Mouse (Mus musculus) T-helper 2 cell (primary cell): ENCODE measurements around the gene Kdm2b.

Source experiments
- in situ Hi-C: fragments of 300-600 bp; cut with MboI, MseI; formaldehyde crosslinking; loops from one replicate; pipeline ENCODE4 v1.15.1; 2025; ENCODE audit warnings: high pct_unique_total_duplicates

The Kdm2b gene

DNA sequence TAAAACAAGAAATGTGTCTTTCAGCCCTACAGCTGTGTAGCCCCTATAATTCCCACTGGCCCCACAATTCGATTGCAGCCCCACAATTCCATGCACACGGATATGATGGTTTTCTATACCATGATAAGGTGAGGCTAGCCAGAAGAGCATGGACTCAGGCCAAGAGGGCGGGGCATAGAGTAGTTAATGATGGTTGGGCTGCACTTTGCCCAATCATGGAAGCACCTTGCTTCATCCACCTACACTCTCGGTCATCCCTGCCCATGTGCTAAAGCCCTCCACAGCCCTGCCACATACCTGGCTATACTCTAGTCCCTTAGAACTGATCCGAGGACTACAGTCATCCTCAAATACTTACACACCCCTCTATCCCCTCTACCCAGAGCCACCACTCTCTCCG, 61.9 kb downstream of the Kdm2b start:
- in situ Hi-C loops, result no loop called here

DNA sequence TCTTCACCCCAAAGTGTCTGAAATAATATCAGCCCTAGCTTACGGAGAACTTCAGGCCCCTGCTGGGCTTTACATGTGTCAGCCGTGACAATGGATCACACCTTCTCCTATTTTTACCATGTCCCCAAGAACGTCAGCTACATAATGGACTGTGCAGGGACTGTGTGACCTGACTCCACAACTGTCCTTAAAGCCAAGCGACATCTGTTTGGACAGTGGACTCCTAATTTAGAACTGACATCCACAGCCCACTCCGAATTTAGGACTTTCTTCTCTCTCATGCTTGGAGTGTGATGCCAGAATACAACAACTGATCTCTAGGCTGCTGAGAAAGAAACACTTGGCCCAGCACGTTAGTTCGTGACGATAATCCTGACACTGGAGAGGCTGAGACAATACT, 62.5 kb downstream of the Kdm2b start:
- in situ Hi-C loops, result no loop called here

DNA sequence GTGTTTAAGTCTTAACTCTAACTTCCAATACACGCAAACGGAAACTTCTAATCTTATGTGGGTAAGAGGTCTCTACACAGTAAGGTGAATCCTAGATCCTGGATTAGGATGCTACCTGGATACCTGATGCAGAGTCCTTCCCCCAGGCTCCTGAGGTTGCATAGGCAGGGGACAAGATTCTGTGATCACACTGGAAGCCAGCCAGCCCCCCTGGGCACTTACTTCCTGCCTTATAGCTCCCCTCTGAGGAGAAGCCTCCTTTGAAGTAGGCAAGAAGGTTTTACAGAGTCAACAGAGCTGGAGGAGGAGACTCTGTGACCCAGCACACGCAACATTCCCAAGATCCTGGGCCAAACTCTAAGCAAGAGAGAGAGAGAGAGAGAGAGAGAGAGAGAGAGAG, 63.3 kb downstream of the Kdm2b start:
- in situ Hi-C loops, result no loop called here

DNA sequence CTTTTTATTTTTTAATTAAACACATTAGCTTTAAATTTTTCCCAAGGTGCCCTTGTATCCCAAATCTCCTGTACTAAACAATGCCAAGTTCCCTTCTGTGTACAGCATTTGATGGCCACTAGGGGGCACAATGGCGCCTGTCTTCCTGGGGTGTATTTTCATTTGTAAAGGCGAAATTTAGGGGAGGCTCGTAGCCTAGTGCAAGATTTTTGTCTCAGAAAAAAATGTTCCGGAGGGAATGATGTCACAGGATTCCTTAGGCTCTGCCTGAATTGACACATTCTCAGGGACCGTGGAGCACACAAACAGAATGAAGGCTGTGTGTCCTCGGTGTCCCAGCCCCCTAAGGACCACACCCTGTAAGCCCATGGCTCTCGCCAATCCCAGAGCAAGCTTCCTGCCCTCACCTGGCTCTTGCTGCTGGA, 64.1 kb downstream of the Kdm2b start:
- in situ Hi-C loops, result no loop called here

DNA sequence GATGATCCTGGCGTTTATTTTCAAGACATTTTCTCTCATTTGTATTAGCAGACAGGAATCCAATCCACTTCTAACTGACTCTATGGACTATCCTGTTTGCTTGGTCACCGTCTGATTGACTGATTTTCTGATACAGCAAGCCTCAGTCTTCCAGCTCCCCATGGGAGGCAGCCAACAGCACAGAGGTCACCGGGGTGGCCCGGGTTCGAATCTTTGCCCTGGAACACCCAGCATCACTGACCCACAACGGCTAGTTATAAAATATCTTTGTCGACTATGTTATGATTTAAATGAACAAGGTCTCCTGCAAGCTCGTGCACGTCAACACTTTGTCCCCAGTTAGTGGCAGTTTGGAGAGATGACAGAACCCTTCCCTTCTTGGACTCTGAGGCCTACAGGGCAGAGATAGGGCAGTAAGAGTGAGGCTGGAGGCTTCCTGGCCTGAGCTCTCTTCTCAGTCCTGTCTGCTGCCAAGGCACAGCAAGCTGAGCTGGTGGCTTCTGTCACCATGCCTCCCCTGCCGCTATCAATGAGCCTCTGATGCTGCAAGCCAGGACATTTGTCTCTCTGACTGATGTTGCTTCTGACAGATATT, 65.7 kb downstream of the Kdm2b start:
- in situ Hi-C loops, result no loop called here

DNA sequence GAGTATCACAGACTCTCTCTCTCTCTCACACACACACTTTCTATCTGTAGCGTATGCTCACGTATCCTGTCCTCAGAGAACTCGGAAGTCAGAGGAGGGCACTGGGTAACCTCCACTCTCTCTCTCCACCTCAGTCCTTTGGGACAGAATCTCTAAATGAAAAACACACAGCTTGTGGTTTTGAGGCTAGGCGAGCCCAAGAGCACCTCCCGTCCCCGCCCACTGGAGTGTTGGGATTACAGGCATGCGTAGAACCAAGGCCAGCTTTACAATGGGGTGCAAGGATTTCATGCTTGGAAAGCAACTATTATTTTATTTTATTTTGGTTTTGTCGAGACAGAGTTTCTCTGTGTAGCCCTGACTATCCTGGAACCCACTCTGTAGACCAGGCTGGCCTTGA, 67.7 kb downstream of the Kdm2b start:
- in situ Hi-C loops, result no loop called here

DNA sequence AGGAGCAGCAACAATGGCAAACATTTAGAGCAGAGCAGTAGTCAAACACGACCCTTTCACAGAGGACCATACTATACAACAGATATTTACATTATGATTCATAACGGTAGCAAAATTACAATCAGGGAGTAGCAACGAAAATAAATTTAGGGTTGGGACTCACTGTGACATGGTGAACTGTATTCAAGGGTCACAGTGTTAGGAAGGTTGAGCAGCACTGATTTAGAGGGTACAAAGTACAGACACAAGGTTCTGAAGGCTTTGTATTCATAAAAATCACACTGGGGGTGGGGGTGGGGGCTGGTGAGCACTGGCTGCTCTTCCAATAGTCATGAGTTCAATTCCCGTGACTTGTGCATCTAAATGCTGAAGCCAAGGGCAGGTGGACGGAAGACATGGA, 69.1 kb downstream of the Kdm2b start:
- in situ Hi-C loops, result no loop called here

DNA sequence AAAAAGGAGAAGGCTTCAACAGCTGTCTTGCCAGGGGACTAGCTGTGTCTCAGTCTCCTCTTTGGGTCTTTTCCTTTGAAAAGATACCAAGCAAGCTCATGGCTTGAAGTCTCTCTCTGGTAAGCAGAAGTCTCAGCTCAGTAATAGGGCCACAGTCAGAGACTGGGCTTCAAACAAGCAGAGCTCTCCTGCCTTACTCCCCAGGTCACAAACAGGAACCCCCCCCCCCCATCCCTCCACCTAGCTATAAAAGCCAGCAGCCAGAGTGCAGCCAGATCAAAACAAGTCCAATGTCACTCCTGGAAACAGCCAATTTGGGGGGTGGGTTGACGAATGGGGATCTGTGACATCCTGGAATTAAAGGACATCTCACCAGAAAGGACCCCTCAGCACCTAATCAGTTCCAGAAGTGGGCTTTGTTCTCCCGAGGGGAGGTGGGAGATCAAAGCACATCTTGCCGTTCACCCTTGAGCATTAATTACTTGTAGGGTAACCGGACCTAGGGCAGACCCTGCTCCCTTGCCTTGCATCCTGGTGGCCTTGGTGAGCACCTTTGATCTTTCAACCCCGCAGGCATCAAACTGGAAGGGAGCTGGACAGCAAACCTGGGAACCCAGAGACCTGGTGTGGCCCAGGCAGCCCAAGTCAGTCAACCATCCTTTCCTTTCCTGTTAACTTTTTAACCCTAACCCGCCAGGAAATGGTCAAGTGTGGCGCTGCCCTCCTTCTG, 71.5 kb downstream of the Kdm2b start:
- in situ Hi-C loops, result no loop called here

DNA sequence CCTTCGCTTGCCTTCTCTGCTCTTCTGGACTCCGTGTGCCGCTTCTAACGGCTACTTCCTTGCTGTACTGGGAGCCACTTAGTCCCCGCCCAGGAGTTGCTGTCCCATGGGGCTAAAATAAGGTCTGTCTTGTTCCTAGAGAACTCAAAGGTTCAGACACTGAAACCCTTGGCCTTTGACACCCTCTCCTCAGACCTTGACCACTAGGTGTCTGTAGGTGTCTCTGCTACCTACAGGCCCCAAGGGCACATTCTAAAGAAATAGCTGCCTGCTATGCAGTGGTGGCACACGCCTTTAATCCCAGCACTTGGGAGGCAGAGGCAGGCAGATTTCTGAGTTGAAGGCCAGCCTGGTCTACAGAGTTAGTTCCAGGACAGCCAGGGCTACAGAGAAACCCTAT, 73.5 kb downstream of the Kdm2b start:
- in situ Hi-C loops, result no loop called here

DNA sequence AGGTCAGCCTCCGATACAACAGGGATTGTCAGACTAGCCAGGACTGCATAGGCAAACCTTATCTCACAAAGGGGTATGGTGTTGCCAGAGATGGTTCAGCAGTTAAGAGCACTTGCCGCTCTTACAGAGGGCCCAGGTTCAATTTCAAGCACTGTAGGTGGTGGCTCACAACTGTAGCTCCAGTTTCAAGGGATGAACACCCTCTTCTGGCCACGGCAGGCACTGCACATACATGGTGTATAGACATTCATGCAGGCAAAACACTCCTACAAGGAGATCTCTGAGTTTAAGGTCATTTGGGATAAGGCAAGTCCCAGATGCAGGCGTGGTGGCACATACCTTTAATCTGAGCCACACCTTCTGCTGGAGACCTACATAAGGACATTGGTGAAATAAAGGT, 76.8 kb downstream of the Kdm2b start:
- in situ Hi-C loops, result no loop called here

DNA sequence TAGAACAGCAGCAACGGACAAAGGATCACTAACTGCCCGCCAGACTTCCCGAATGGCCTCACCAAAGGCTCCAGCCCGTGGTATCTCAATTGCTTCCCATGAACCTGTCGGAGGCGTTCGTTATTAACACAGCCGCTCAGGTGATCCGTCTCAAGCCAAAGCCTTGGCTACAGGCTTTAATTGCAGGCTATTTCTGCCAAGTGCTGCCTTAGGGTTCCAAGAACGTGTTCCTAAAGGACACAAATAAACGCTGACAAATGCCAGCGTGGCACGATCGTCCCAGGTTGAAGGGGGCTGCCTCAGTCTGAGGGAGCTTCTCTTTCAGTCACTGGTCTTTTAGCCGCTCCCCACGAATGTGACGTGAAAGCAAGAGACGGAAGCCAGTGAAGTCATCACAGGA, 80.1 kb downstream of the Kdm2b start:
- in situ Hi-C loops, result no loop called here

DNA sequence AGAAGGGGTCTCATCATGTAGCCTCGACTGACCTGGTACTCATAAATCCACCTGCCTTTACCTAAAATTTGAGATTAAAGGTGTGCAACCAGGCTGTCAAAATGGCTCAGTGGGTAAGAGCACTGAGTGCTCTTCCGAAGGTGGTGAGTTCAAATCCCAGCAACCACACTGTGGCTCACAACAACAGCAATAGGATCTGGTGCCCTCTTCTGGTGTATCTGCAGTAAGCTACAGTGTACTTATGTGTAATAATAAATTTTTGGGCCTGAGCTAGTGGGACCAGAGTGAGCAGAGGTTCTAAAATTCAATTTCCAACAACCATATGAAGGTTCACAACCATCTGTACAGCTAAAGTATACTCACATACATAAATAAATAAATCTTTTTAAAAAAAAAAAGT, 81.6 kb downstream of the Kdm2b start:
- in situ Hi-C loops, result no loop called here

DNA sequence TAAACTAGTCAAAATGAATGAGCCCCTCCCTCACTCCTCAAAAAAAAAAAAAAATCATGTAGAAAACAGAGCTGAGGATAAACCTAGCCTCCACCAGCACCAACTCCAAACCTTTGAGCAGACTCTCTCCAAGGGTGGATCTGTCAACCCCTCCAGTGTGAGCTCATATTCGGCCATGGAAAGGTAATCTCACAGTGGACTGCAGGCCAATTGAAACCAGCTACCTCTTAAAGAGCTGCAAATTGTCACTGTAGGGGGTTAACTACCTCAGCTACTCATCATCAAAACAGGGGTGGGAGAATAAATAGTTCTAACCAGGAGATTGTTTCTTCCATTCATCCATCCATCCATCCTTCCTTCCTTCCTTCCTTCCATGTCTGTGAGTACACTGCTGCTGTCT, 82.4 kb downstream of the Kdm2b start:
- in situ Hi-C loops, result no loop called here

DNA sequence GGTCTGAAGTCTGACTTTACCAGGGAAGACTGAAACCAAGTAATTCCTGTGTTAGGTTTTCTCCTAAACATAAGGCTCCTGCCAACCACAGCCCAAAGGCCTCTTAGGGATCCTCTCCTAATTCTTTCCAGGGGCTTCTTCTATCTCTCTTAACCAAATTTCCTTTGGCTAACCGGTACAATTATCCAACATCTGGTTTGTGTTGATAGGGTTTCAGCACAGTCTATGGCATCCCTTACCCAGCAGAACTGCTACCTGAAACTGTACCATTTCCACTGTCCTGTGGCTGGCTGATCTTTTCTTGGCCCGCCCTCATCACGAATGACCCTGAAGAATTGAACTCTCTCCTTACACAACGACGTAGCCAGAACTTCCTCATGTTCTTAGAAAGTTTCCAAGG, 86.5 kb downstream of the Kdm2b start:
- in situ Hi-C loops, result loop anchor here (5.0 kb wide), 1 partner anchor 44 kb away; no protein-coding TSS in a partner anchor

DNA sequence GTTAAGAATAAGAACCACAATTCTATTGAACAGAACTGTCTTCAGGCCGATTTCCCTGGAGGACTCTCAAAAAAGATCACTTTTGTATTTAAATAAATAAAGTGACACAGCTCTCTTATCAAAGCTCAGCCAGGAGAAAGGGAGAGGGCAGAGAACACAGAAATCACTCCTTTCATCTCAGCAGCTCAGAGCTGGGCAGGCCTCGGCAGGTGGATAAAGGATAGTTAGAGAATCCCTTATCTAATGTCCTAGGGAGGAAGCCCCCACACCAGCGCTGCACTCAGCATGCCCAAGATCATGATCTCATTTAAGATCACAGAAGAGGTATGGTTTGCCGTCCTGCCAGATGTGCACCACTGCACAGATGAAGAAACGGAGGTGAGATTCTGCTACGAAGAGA, 87.4 kb downstream of the Kdm2b start:
- in situ Hi-C loops, result loop anchor here (5.0 kb wide), 1 partner anchor 45 kb away; no protein-coding TSS in a partner anchor

DNA sequence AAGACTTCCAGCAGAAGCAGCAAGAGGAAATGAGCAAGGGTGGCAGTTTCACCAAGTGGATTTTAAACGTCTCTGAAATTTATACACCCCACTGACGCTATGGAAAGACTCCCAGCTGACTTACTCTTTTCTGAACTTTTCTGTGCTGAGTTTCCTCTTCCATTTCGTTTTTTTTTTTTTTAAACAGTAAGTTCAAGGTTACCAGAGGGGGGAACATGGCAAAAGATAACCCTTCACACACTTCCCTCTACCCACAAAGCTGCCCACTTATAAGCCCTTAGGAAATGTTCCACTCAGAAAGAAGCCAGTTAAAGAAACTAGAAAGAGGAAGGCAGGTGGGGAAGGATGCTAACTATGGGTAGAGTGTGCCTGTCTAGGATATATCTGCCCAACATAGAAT, 88.0 kb downstream of the Kdm2b start:
- in situ Hi-C loops, result loop anchor here (5.0 kb wide), 1 partner anchor 46 kb away; no protein-coding TSS in a partner anchor

DNA sequence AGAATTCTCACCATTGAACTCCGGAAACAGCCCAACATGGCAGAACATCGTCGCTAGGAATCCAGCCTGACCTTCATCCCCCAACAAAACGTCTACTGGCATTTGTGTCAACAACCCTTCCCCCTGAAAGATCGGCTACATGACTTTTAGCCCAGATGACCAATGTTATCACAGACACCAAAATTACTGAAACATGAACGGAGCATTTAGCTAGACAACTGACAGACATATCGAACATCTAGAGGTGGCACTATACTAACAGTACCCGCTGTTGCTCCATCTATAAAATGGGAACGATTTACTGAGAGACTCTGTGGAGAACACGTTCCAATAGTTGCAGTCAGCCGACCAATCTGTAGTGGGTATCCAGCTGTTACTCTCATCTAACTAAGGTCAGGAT, 88.4 kb downstream of the Kdm2b start:
- in situ Hi-C loops, result loop anchor here (5.0 kb wide), 1 partner anchor 46 kb away; no protein-coding TSS in a partner anchor

DNA sequence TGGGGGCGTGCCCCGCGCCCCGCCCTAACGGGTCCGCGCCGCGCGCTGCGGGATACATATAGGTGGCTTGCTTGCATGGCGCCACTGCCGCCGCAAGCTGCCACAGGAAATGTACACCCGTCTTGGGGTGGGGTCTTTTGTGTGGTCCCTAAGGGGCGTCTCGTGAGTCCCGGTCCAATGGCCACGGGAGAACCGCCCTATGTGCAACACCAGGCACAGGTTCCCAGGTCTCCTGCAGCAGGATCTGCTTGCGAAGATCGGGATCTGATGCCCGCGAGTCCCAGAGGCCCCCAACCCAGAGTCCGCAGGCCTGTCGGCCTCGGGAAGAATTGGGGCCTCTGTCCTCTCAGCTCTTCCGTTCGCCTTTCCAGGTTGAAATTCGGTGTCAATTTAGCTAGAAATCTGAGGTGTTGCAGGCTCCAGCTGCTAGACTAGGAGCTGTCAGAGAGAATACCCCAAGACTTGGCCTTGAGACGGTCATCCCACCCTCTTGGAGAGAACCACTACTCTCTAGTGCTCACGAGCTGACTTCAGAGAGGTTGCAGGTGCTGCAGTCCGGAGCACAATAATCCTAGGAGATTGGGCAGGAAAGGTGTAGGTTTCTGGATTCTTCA, 89.0 kb downstream of the Kdm2b start:
- in situ Hi-C loops, result loop anchor here (5.0 kb wide), 1 partner anchor 47 kb away; no protein-coding TSS in a partner anchor

DNA sequence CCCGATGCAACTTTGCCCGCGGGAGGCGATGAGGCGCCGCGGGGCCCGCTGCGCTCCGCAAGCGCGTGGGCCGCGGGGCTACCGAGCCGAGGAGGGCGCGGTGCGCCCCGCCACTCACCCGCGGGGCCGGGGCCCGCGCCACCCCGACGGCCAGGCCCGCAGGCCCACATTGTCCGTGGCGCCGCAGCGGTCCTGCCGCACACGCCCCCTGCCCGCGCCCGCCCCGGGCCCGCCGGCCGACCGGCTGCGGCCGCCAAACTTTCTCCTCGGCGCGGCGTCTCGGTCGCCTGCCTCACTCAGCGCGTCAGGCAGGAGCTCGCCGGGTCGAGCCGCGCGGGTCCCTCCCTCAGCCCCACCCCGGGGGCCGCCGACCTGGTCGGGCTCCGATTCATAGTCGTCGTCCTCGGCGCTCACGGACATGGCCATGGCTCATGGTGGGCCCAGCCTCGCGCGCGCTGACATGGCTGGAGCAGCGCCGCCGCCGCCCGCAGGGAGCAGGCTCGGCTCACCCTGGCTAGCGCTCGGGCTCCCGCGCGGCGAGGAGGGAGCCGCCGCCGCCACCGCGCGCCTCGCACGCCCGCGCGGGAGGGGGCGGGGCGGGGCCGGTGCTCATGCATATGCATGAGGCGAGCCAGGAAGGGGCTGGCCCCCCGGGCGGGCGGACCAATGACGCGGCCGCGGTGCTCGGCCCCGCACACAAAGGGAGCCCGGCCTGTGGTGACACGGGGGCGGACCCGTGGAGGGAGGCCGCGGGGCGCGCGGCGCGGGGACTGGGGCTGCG, 89.7 kb downstream of the Kdm2b start:
- in situ Hi-C loops, result loop anchor here (5.0 kb wide), 1 partner anchor 47 kb away; no protein-coding TSS in a partner anchor

DNA sequence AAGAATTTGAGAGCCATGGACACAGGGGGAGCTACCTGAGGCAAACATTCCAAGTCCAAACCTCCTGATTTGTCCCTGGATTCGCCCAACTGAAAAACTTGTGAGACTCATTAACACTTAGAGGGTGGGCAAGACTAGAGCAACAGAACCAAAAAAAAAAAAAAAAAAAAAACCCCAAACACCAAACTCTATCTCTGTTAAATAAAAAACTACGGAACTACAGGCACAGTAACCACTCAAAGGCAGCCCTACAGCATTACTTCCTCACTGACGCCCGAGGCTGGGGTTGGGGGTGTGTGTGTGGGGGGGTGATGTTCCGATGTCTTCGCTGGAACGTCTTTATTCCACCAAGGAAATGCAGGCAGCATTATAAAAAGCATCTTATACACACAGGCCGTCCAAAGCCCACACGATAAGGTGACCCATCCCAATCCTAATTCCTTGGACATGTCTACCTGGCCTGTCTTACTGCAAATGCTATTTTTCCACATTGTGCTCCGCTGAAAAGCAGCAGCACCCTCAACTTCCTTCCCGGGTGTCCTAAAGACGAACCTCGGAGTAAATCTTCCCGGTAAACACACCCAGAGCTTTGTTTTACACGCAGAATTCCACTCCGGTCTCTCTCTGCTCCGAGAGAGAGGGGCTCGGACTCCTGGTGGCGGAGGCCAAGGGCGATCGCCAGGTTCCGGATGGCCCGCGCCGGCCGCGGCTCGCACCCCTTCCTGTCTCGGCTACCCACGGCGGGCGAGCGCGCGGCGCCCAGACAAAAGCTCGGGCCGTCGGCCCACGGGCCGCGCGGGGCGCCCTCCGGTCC, 90.5 kb downstream of the Kdm2b start:
- in situ Hi-C loops, result no loop called here

DNA sequence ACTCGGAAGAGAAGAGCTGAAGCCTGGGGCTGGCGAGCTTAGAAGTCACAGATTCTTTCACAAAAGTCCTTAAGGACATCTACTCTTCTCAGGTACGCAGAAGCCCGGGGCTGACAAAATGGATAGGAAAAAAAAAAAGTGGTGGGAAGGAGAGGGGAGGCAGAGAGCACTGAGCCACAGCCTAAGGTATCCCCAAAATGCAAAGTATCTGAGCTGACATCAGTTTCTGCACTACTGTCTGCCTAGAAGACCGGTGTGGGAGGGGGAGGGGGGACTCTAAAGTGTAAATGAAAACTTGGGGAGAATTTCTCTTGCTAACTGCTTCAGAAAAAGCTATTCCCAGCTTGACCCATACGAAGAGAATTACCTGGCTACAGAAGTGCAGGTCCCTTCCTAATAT, 91.5 kb downstream of the Kdm2b start:
- in situ Hi-C loops, result no loop called here
